Mouse (Mus musculus): Measurements from ENCODE around the gene Eid3.

Gene Eid3

DNA sequence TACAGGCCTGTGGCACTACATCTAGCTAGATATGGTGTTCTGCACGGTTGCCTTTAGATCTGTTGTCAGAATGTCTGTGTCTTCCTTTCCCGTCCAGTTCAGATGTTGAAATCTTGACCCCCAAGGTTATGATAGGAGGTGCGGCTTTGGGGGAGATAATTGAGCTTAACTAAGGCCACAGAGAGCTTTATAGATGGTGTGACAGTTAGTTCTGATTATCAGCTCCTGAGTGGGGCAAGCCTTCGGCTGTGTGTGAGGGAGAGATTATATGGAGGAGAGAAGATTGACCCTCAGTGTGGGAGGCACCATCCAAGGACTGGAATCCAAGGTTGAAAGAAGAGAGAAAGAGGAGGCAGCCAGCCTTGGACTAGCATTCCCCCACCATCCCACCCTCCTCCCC lies 46.8 kb downstream of the Eid3 start:
- no peak for DNase-seq (ENCODE audit: low spot score)

DNA sequence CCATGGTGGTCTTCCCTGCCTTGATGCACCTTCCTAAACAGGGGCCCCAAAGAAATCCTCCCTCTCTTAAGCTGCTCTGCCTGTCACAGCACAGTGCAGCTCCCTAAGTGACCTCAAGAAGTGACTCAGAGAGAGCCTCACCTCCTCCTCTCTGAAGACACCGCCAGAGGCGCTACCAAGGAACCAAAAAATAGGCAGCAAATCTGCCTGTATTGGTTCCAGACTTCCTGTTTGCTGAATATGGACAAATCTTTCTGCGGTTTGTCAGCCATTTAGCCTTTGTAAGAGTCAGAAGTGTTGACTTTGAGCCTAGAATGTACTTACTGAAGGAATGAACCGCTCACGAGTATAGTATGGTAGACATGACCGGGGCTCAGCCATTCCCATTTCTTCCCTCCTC lies 47.3 kb downstream of the Eid3 start:
- DNase-seq (ENCODE audit: low spot score), result no peak

Data from ovary, postnatal 36 days (tissue).